Mouse (Mus musculus): Measurements from ENCODE around the gene Pbx4.

Gene Pbx4

GRCm38 (mm10) chr8:69820466-69820865 is 11.8 kb upstream of the Pbx4 start:
- TF ChIP-seq CTCF (conservative IDR thresholded peaks at IDR 0.05; ENCODE audit: low read length) (no peak), NANOG (IDR thresholded peaks at IDR 0.05; ENCODE audit: borderline replicate concordance, low read length) (no peak), POU5F1 (IDR thresholded peaks at IDR 0.05; ENCODE audit: borderline replicate concordance, low read length) (no peak)
- Histone ChIP-seq H3K36me3 (ENCODE audit: insufficient read depth, low read length) (peaks cover 24% of the 10 kb centered on the region), H3K4me1 (replicated peaks; ENCODE audit: low read depth, low read length) (peaks cover 58% of the 10 kb centered on the region), H3K4me3 (replicated peaks; ENCODE audit: low read length) (peak overlapping the region; percentile 83; the same call in 1 of the 2 replicates), H3K9me3 (ENCODE audit: low read length) (no peaks in the 10 kb centered on the region), H3K27me3 (ENCODE audit: insufficient read depth, low read length) (peaks cover 30% of the 10 kb centered on the region)

- Histone ChIP-seq H3K4me1 (replicated peaks; ENCODE audit: low read depth, low read length) (peaks cover 60% of the 10 kb centered on the region), H3K9me3 (ENCODE audit: low read length) (no peaks in the 10 kb centered on the region), H3K36me3 (ENCODE audit: insufficient read depth, low read length) (peaks cover 31% of the 10 kb centered on the region), H3K27me3 (ENCODE audit: insufficient read depth, low read length) (peaks cover 30% of the 10 kb centered on the region), H3K4me3 (replicated peaks; ENCODE audit: low read length) (peak overlapping the region; percentile 83)
- TF ChIP-seq NANOG (IDR thresholded peaks at IDR 0.05; ENCODE audit: borderline replicate concordance, low read length), result no peak
- TF ChIP-seq POU5F1 (IDR thresholded peaks at IDR 0.05; ENCODE audit: borderline replicate concordance, low read length), result no peak
- TF ChIP-seq CTCF (conservative IDR thresholded peaks at IDR 0.05; ENCODE audit: low read length), result no peak
These were observed 10.3 kb upstream of the Pbx4 start for GRCm38 (mm10) chr8:69821971-69822385.

- Histone ChIP-seq H3K4me3 (replicated peaks; ENCODE audit: low read length) (peak within 1 kb of the TSS; percentile 83), H3K36me3 (ENCODE audit: insufficient read depth, low read length) (peaks cover 37% of the 10 kb centered on the region), H3K4me1 (replicated peaks; ENCODE audit: low read depth, low read length) (peaks cover 62% of the 10 kb centered on the region), H3K9me3 (ENCODE audit: low read length) (no peaks in the 10 kb centered on the region), H3K27me3 (ENCODE audit: insufficient read depth, low read length) (peaks cover 30% of the 10 kb centered on the region)
- no peak for TF ChIP-seq CTCF (conservative IDR thresholded peaks at IDR 0.05; ENCODE audit: low read length)
- TF ChIP-seq POU5F1 (IDR thresholded peaks at IDR 0.05; ENCODE audit: borderline replicate concordance, low read length), result no peak
- TF ChIP-seq NANOG (IDR thresholded peaks at IDR 0.05; ENCODE audit: borderline replicate concordance, low read length), result no peak
These were observed 9.7 kb upstream of the Pbx4 start, which contains the start of gene Lpar2 for GRCm38 (mm10) chr8:69822386-69823191. Gene Lpar2 (plus strand): TSS chr8:69822429.

GRCm38 (mm10) chr8:69826371-69826770 is 5.9 kb upstream of the Pbx4 start:
- Histone ChIP-seq H3K27me3 (ENCODE audit: insufficient read depth, low read length) (peaks cover 13% of the 10 kb centered on the region), H3K4me3 (replicated peaks; ENCODE audit: low read length) (peak overlapping the region; percentile 66), H3K4me1 (replicated peaks; ENCODE audit: low read depth, low read length) (peaks cover 46% of the 10 kb centered on the region), H3K9me3 (ENCODE audit: low read length) (no peaks in the 10 kb centered on the region), H3K36me3 (ENCODE audit: insufficient read depth, low read length) (peaks cover 36% of the 10 kb centered on the region)
- TF ChIP-seq POU5F1 (IDR thresholded peaks at IDR 0.05; ENCODE audit: borderline replicate concordance, low read length) (no peak), NANOG (IDR thresholded peaks at IDR 0.05; ENCODE audit: borderline replicate concordance, low read length) (no peak), CTCF (conservative IDR thresholded peaks at IDR 0.05; ENCODE audit: low read length) (no peak)

GRCm38 (mm10) chr8:69837057-69837682 is 4.9 kb downstream of the Pbx4 start:
- Histone ChIP-seq H3K36me3 (ENCODE audit: insufficient read depth, low read length) (peaks cover 5% of the 10 kb centered on the region; the same call in 1 of the 2 replicates), H3K4me1 (replicated peaks; ENCODE audit: low read depth, low read length) (peaks cover 16% of the 10 kb centered on the region), H3K4me3 (replicated peaks; ENCODE audit: low read length) (no peak overlapping the region), H3K27me3 (ENCODE audit: insufficient read depth, low read length) (no peaks in the 10 kb centered on the region; the same call in 1 of the 2 replicates), H3K9me3 (ENCODE audit: low read length) (no peaks in the 10 kb centered on the region)
- no peak for TF ChIP-seq NANOG (IDR thresholded peaks at IDR 0.05; ENCODE audit: borderline replicate concordance, low read length)
- TF ChIP-seq POU5F1 (IDR thresholded peaks at IDR 0.05; ENCODE audit: borderline replicate concordance, low read length), result no peak
- no peak for TF ChIP-seq CTCF (conservative IDR thresholded peaks at IDR 0.05; ENCODE audit: low read length)

GRCm38 (mm10) chr8:69847167-69848065 is 15.1 kb downstream of the Pbx4 start:
- TF ChIP-seq CTCF (conservative IDR thresholded peaks at IDR 0.05; ENCODE audit: low read length), result no peak
- TF ChIP-seq NANOG (IDR thresholded peaks at IDR 0.05; ENCODE audit: borderline replicate concordance, low read length), result no peak
- no peak for TF ChIP-seq POU5F1 (IDR thresholded peaks at IDR 0.05; ENCODE audit: borderline replicate concordance, low read length)
- Histone ChIP-seq H3K4me1 (replicated peaks; ENCODE audit: low read depth, low read length) (peaks cover 97% of the 10 kb centered on the region), H3K27me3 (ENCODE audit: insufficient read depth, low read length) (no peaks in the 10 kb centered on the region), H3K9me3 (ENCODE audit: low read length) (no peaks in the 10 kb centered on the region), H3K4me3 (replicated peaks; ENCODE audit: low read length) (peak overlapping the region; percentile 30; the same call in 1 of the 2 replicates), H3K36me3 (ENCODE audit: insufficient read depth, low read length) (no peaks in the 10 kb centered on the region)

- TF ChIP-seq POU5F1 (IDR thresholded peaks at IDR 0.05; ENCODE audit: borderline replicate concordance, low read length) (no peak), NANOG (IDR thresholded peaks at IDR 0.05; ENCODE audit: borderline replicate concordance, low read length) (no peak), CTCF (conservative IDR thresholded peaks at IDR 0.05; ENCODE audit: low read length) (no peak)
- H3K27me3 ChIP-seq (ENCODE audit: insufficient read depth, low read length), result no peaks in the 10 kb centered on the region
- no peak overlapping the region for H3K4me3 ChIP-seq (replicated peaks; ENCODE audit: low read length)
- no peaks in the 10 kb centered on the region for H3K9me3 ChIP-seq (ENCODE audit: low read length)
- H3K36me3 ChIP-seq (ENCODE audit: insufficient read depth, low read length), result no peaks in the 10 kb centered on the region
- peaks cover 93% of the 10 kb centered on the region for H3K4me1 ChIP-seq (replicated peaks; ENCODE audit: low read depth, low read length)
These were observed 16.7 kb downstream of the Pbx4 start for GRCm38 (mm10) chr8:69848951-69849350.

Data from E14TG2a.4 (cell line).